Mouse (Mus musculus): ENCODE results near the gene Abhd10.

Gene Abhd10

DNA sequence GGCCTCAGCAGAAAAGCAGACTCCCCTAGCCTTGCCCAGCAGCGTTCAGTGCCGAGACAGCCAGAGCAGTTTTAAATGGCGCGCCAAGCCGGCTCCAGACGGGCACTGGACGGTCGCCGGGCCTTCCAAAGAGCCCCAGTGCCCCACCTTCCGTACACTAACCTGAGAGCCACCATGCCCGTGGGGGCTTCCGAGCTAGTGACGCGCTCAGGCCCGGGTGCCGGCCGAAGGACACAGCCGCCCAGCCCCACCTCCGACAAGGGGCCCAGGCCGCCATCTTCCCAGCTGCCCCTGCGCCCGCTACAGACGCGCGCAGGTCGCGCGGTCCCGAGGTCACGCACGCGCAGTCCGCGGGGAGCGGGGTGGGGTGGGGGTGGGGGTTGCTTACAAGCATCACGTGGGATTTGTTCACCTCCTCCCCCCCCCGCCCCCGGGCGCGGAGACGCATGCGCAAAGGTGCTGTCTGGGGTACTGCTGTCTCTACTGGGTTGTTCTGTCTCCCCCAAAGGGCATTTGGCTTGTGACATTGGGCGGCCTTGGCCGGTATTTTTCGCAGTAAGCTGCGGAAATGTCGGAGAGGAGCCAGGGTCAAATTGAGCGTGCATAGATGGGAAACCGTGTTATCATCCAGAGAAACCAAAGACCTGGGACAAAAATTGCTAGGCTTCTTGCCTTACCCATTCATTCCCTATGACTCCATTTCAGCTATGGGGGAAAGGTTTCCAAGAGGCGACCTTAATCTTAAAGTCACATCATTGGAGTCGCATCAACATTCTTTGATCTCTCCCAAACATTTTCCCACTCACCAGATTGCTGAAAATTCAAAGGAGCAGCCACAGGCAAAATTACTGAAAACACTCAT, at the start of gene Abhd10:
TSS of gene Abhd10 (minus strand) at position 341 of the 862 bp plus-strand sequence.
- peak; percentile 87 for DNase-seq (ENCODE audit: low read depth, low spot score)

DNA sequence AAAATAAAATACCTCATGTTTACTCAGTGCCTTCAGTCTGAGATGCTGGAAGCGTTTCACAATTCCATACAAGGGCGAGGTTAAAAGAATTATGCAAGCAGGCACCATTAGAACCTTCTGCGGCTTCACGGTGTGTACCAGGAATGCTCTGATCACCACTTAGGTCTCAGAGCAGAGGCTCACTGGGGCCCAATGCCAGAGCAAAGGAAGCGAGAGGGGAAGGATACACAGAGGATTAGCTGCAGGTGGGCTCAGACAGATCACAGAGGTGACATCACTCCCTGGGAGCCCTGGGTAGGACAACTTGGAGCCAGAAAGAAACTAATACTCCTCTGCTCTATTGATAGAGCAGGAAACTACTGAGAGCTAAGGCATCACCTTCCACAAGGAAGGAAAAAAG, 48.5 kb upstream of the Abhd10 start:
- DNase-seq (ENCODE audit: low read depth, low spot score): no peak

DNA sequence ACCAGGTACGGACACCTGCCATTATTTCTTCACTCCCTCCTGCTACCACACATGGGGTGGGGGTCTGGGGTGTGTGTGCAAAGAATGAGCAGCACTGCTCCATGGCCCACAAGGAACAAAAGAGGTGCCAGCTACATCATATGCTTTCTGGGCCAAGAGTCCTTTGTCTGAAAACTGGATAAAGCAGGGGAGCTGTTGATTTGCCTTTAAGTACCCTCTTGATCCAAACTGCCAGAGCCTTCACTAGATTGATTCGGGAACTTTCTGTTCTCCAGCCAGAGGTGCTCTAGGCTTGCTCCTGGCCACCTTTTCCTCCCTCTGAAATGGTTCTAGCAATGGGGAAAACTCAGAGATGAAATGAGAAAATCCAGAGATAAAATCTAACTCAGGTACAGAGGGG, 46.6 kb upstream of the Abhd10 start:
- DNase-seq (ENCODE audit: low read depth, low spot score): no peak

DNA sequence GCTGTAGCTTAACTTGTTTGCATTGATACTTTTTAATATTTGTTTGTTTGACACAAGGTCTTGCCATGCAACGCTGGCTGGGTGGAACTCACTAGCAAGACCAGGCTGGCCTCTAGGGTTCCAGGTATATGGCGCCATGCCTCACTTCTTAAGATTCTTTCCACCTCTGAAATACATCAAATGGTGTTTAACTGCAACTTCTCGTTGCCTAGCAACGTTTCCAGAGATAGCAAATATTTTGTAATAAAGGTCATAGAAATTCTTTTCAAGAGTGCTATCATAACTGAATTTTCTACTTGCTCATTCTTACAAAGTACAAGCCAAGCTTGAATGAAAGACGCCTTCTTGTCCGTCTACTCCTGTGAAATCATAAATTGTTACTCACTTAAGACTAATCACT, 44.9 kb upstream of the Abhd10 start:
- no peak for DNase-seq (ENCODE audit: low read depth, low spot score)

DNA sequence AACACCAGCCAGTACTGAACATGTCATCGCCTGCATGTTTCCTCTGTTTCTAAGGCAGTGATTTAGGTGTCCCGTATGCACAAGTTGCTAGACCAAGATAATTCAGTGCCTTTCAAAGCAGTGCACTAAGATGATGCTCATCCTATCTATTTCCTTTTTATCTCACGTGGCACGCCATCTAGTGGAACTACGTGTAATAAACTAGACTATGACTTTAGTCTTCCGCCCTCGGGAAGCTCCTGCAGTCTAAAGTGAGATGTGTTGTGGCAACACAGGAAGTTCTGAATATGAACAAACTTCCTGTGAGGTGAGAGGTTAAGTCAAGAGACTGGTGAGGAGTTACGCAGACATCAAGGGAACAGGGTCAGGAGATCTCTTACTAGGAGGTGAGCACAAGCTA, 43.9 kb upstream of the Abhd10 start:
- no peak for DNase-seq (ENCODE audit: low read depth, low spot score)

DNA sequence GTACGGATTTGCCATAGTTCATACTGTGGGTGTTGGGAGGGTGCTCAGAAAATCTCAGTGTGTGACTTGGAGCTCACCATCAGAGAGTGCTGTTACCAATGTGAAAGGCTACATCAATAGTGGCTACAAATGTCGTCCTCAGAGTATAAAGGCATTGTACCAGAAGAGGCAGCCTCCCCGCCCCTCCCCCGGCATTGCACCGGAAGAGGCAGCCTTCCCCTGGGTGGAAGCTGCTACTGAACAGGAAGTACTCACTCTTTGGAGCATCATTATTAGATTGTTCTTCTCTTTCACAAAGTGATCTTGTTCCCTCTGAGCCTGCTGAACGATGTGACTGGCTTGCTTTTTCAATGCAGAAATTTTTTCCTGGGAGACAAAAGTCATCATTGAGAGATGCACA, 37.2 kb upstream of the Abhd10 start:
- DNase-seq (ENCODE audit: low read depth, low spot score): no peak

DNA sequence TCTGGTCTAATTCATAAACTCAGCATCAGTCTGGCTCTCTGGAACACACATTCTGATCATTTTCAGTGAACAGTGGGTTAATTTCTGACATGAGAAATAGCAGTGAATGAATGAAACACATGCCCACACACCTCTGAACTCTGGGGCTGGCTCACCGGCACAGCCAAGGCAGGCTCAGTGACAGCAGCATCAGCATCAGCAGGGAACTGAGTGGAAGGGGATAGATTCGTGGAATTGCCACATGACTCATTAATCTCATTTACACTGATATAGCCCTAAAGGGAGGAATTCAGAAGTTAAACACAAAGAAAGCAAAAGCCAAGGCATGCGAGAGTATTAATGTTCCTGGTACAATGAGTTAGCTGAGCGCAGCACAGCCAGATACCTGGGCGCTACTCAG, 32.1 kb upstream of the Abhd10 start:
- DNase-seq (ENCODE audit: low read depth, low spot score): no peak

DNA sequence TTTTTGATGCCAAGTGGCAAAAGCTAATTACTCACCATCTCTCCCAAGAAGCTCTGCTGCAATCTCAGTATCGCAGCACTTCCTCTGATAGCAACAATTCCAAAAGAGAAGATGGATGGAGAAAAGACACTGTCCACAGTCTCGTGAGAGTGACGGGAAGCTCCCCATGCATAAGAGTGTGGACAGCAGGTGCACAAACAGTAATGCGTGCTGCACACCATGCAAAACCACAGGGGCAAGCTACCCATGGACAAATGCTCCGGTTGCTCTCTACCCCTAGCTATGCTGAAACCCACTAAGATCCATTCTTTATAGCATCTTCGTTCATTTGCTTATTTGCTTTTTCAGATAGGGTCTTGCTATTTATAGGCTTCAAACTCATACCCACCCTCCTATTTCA, 28.2 kb upstream of the Abhd10 start:
- DNase-seq (ENCODE audit: low read depth, low spot score): no peak

DNA sequence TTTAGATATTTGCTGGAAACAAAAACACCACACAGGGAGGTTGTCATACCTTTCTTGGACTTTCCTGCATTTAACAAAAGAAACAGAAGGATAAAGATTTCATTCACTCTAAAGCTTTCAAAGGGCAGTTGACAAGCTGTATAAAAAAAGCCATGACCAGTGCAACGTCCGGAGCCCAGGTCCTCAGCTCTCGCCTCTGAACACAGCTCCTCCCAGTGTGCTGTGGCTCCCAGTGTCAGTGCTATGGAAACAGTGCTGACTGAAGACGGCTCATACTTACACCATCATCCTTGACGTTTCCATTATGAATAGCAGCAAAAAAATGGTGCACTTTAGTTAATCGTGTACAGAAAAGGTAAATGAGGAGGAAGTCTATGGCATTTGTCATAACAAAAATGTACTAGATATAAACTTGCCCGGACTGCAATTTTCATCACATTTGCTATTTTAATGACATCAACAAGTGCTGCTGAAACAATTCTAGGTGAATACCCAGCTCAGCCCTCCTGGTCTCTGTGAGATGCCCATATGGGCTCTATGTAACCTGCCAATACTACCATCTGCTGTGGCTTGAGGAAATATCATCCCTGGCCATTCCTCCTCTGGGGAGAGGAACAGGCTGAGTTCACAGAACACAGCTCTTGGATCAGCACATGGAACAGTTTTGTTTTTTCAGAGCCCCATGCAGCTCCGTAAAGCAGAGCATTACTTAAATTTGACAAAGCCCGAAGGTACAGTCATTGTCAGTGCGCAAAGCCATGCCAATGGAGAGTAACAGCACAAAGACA, 25.3 kb upstream of the Abhd10 start:
- no peak for DNase-seq (ENCODE audit: low read depth, low spot score)

DNA sequence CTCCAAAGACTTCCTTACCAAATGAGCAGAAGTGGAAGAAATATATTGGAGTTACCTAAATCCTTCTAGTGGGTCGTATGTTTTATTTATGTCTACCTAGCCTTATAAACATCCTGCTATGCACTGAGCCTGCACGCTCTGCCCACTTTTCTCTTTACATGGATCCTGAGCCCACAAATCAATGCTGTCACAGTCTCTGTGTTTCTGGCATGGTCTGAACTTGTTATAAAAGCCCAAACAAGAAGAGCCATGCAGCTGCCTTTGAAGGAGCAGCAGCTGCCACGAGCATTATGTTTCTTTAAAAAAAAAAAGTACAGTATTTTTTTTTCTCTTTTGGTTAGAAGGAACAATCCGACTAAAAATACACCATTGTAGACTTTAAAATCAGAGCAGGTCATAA, 24.7 kb upstream of the Abhd10 start:
- no peak for DNase-seq (ENCODE audit: low read depth, low spot score)

DNA sequence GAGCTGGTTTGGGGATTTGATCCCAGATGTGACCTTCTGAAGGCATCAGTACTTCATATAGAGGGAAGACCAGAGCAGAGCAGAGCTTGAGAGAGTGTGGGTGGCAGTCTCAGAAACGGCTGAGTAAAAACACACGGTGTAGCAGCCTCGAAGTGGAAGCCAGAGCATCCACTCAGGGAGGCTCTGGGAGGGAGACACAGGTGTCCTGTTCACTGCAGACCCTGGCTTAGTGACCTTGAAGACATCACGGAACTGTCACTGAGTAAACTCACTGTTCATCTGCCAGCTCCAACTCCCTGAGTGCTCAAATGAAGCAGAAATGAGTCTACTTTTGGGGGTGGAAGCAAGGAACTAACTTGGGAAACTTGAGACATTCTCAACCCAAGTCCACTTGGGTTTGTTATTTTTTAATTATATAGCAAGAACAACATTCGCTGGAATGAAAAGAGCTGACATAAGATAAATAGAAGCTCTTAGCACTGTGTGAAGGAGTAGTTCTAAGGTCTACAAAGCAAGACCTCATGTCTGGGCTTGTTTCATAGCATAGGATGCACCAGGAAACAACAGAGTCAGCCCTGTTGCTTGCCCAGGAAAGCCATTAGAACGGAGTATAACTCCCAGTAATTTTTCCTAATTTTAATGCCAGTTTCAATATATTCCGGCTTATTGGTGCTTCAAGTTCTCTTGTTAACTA, 23.2 kb upstream of the Abhd10 start:
- no peak for DNase-seq (ENCODE audit: low read depth, low spot score)

DNA sequence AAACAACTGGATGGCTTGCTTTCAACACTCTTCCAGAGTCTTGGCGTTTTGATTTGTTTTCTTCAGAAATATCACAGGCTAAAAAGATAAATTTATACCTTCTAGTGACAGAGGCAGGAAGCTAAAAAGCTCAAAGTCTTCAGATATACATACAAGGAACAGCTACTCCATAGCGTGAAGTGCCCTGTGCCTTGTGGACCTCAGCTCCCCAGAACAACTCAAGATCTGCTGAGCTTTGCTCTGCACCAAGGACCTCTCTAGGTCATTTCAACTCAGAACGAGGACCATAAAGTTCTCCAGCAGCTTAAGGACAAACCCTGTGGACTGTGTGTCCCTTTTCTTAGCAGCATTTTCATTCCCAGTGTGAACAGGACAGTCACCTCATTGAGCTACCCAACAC, 22.3 kb upstream of the Abhd10 start:
- no peak for DNase-seq (ENCODE audit: low read depth, low spot score)

DNA sequence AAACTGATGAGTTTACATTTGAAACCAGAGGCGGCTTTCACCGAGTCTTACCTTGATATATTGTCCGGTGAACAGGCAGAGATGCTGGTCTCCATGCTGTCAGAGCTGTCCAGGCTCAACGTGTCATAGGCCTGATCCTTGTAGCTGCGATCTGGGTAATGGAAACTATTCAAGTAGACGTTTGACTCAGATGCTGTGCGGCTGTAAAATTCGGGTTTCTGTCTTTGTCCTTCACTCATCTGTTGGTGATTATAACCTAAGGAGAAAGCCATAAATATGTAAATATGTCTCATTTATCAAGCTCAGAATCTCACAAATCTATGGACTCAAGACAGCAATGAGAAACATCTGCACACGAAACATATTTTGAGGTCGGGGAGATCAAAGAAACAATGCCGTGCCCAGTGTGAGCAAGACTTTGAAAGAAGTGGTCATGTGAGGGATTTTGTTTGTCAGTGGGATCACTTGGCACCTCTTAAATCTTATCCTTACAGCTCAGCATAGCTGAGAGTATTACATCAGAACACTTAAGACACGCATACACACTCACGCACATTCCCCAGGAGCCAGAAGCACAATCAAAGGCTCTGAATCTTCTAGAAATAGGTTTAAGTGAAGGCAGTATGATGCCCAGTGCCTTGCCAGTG, 20.2 kb upstream of the Abhd10 start:
- DNase-seq (ENCODE audit: low read depth, low spot score): no peak

DNA sequence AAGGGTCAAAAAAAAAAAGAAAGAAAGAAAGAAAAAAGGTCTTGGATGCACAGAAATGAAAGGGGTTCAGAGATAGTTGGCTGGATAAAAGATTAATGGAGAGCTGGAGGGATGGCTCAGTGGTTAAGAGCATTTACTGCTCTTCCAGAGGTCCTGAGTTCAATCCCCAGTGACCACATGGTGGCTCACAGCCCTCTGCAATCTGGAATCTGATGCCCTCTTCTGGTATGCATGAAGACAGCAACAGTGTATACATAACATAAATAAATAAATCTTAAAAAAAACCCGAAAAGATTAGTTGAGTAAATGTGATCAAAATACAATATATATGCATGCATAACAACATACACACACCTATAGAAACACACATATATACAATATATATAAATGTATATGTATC, 18.7 kb upstream of the Abhd10 start:
- DNase-seq (ENCODE audit: low read depth, low spot score): no peak

DNA sequence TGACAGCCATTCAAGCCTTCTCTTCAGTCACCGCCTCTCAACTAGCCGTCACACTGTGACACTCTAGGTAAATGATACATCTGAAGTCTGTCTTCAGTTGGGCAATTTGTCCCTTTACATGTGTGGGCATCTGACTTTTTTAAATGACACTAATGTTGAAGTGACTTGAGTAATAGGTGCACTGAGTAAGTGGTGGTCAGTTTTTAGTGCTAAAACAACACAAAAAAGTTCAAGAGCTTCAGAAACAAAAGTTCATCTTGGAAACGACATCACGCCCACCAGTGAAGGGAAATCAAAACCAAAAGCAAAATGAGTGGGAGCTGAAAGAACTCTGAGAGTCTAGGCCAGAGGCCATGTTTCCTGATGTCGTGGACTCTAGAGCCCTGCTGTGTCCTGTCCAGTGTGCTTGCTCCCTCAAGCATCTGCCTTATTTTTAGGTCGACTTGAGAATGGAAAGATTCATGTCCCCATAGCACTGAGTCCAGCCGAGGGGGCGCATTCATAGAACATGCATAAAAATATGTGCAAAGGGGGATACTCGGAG, 16.0 kb upstream of the Abhd10 start:
- no peak for DNase-seq (ENCODE audit: low read depth, low spot score)

DNA sequence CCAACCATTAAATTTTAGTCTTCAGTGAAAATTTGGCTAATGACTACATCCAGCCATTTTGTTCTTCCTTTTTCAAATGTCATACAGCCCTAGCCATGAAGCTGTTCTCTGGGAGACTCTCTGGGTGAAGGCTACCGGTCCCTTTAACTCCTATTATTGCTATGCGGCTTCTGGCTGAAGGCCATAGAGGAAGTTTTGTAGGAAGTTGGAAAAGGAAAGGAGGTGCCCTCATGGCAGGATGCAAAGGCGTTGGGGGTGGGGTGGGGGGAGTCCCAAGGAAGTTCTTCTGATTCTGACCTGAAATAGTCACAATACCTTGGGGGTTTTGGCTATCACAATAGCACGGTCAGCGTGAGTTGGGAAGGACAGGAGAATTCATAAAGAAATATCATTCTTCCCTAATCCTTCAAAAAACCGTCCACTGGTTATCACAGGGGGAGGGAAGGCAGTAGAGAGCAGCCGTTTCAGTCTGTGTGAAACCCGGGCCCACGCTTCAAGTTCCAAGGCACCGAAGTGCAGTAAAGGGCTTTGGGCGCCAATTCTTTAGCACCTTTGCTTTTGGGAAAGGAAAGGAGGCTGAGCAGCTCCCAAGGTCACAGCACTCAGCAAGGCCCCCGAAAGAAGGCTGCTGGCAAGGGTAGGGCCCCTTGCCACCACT, 14.8 kb upstream of the Abhd10 start:
- no peak for DNase-seq (ENCODE audit: low read depth, low spot score)

DNA sequence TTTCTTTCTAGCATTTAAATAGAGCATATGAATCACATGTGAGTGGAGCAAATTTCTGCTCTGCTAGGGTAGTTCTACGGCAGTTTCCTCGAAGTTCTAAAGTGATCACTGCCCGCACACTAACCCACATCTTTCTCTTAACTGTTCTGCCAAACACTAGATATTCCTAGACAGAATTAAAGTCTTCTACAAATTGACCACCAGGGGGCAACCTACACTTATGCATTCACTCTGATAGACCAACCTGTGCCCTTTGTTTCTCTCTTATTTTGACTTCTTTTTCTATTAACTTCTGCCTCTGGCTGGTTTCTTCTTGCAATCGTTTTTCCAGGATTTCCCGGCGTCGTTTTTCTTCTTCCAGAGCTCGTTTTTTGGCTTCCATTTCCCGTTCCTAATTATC, 14.1 kb upstream of the Abhd10 start:
- DNase-seq (ENCODE audit: low read depth, low spot score): no peak

DNA sequence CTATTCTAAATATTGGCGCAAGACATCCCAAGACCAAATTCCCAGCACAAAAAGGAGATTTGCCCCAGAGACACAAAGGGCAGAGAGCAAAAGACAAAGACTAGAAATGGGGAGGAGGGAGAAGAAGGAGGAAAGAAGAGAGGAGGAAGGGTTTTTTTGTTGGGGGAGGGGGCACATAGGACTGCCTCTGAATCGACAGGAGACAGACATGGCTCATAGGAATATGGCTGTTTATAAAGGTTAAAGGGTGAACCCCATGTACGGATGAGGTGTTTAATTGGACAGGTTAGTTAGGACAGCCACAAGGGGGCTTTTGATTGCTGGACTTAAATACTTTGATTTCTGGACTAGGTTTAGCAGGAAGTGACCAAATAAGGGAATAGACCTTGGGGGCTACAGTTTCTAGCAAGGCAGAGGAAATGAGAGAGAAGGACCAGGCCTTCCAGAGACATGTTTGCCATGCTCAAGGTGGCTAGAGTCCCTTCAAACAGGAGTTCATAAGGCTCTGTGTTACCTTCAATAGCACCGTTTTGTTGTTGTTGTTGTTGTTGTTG, 913 bp upstream of the Abhd10 start:
- no peak for DNase-seq (ENCODE audit: low read depth, low spot score)

DNA sequence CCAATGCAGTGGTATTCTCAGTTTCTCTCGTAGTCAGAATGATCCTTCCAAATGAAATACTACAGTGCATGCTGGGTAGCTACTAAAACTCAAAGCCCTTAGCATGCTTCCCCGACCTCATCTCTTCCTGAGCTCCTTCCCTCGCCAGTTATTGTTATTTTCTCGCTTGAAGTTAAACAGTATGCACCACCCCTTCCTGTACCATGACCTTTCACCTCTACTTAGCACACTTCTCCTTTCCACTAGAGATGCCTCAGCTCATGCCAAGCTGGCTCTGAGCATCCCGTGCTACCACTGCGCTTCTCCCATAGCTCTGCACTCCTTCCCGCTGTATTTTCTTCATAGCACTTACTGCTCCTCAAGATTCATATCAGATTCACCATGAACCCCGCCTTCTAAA, 4.9 kb downstream of the Abhd10 start:
- no peak for DNase-seq (ENCODE audit: low read depth, low spot score)

DNA sequence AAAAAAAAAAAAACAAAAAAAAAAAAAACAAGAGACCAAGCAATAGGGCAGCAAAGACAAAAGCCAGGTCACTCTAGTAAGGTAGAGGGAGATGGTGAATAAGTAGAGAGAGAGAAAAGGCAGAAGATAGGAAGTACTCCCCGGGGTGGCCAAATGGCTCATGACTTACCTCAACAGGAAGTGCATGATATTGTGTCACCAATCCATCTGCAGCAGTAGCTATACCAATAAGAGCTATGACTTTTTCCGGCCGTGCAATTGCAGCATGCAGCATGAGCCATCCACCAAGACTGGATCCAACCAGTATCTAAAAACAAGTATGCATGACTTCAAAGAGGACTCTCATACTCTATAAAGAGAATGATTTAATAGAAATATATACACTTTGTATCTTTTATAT, 6.0 kb downstream of the Abhd10 start:
- DNase-seq (ENCODE audit: low read depth, low spot score): no peak

DNA sequence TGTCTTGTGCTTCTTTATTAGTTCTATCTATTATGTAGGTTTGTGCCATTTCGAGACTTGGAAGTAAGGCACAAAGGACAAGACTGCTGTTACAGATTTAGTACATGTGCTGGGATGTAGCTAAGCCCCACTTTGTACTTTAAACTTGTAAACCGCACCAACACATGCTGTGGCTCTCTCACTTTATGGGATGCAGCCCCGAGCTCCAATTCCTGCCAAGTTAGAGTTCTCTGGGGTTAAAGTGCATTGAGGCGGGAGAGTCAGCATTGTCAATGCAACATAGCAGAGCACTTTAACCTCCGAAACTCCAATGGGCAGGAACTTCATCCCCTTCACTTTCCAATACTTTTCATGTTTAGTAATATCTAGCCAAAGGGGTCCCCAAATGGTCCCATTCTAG, 13.6 kb downstream of the Abhd10 start:
- no peak for DNase-seq (ENCODE audit: low read depth, low spot score)

Measured in embryo, embryonic 11.5 days (tissue).